Mouse (Mus musculus) kidney, adult 2 months (tissue): Measurements from ENCODE around the gene Zyg11b.

Experiments used
- CTCF ChIP-seq: fragments of 200-500 bp; conservative IDR thresholded peaks from 2 replicates; pipeline ENCODE4 v1.5.1; 2011; ENCODE audit warnings: low read depth, mild to moderate bottlenecking, control low read depth, low read length, moderate library complexity, mixed read lengths; ENCODE audit not compliant: insufficient read depth, insufficient read length
- POLR2A ChIP-seq: fragments of 200-500 bp; IDR thresholded peaks from one replicate; pipeline ENCODE4 v1.6.1; 2011; ENCODE audit warnings: low read depth, low read length, control low read depth

- TF ChIP-seq CTCF: no peak
- TF ChIP-seq POLR2A: no peak
Observed at GRCm38 (mm10) chr4:108335413-108335812, 34.5 kb upstream of the Zyg11b start.
